Mouse (Mus musculus): ENCODE data around the gene Desi1. TPM values are rescaled to one million over a fixed set of nuclear protein-coding genes. Genes with fewer than 3 reads are reported as not detected.
A peak's percentile ranks its signal among the peaks of the same experiment; 100 is the strongest.

Desi1 gene
- polyA plus RNA-seq, 1 experiment from 2014 or later, result 14.5 TPM

- 89% methylated on average over 6 of the region's 6 CpGs for WGBS
- TF ChIP-seq EP300 (IDR thresholded peaks at IDR 0.05) (no peak), CTCF (IDR thresholded peaks at IDR 0.05) (no peak)
Observed at GRCm38 (mm10) chr15:81954716-81955115, 78.9 kb downstream of the Desi1 start.

GRCm38 (mm10) chr15:81954151-81954583, 79.5 kb downstream of the Desi1 start:
- 88% methylated on average over 9 of the region's 9 CpGs for WGBS
- no peaks in the 10 kb centered on the region for H3K36me3 ChIP-seq (ENCODE audit: insufficient read depth, low read length)
- H3K27ac ChIP-seq (ENCODE audit: low read length), result no peak overlapping the region
- no peaks in the 10 kb centered on the region for H3K9me3 ChIP-seq (ENCODE audit: low read length)
- TF ChIP-seq CTCF (IDR thresholded peaks at IDR 0.05), result no peak
- no peaks in the 10 kb centered on the region for H3K4me1 ChIP-seq (ENCODE audit: insufficient read depth, low read depth, low read length)
- DNase-seq (ENCODE audit: low spot score), result no peak
- H3K4me2 ChIP-seq (replicated peaks; ENCODE audit: low read depth, low read length), result no peak overlapping the region
- H3K4me3 ChIP-seq (ENCODE audit: low read depth, low read length), result no peak overlapping the region
- no peak overlapping the region for H3K9ac ChIP-seq (replicated peaks; ENCODE audit: low read depth)
- no peaks in the 10 kb centered on the region for H3K27me3 ChIP-seq (replicated peaks; ENCODE audit: insufficient read depth, low read length)
- ATAC-seq, result no peak

More at GRCm38 (mm10) chr15:81954716-81955115, 78.9 kb downstream of the Desi1 start:
- ATAC-seq (no peak), DNase-seq (ENCODE audit: low spot score) (no peak)
- no peaks in the 10 kb centered on the region for H3K4me1 ChIP-seq (ENCODE audit: insufficient read depth, low read depth, low read length)
- no peak overlapping the region for H3K9ac ChIP-seq (replicated peaks; ENCODE audit: low read depth)
- no peak overlapping the region for H3K4me3 ChIP-seq (ENCODE audit: low read depth, low read length)
- no peaks in the 10 kb centered on the region for H3K36me3 ChIP-seq (ENCODE audit: insufficient read depth, low read length)
- no peaks in the 10 kb centered on the region for H3K27me3 ChIP-seq (replicated peaks; ENCODE audit: insufficient read depth, low read length)
- H3K9me3 ChIP-seq (ENCODE audit: low read length), result no peaks in the 10 kb centered on the region
- H3K27ac ChIP-seq (ENCODE audit: low read length), result no peak overlapping the region
- no peak overlapping the region for H3K4me2 ChIP-seq (replicated peaks; ENCODE audit: low read depth, low read length)

DNA sequence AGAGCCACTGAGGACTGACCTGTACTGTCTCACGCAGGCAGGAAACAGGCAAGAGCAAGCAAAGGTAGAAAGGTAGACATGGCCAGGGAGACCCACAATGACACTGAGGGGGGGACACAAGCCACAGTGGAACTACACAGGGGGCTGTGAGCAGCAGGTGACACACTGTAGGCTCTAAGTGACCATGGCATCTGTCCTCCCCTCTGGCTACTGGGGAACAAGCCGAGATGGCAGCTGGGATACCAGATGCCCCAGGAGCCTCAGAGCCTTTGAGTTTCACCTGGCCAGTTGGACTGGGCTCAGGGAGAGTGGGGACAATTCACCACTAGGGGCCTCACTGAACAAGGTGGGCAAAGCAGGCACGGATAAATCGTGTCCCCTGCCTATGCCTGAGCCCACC, 81.4 kb downstream of the Desi1 start:
- WGBS, result 76% methylated on average over 4 of the region's 4 CpGs
- no peak for ATAC-seq

GRCm38 (mm10) chr15:81951159-81951558, 82.5 kb downstream of the Desi1 start:
- WGBS, result 83% methylated on average over 9 of the region's 9 CpGs
- DNase-seq (ENCODE audit: low spot score), result no peak
- Histone ChIP-seq H3K27ac (ENCODE audit: low read length) (no peak overlapping the region), H3K9me3 (ENCODE audit: low read length) (no peaks in the 10 kb centered on the region), H3K9ac (replicated peaks; ENCODE audit: low read depth) (no peak overlapping the region), H3K27me3 (replicated peaks; ENCODE audit: insufficient read depth, low read length) (no peaks in the 10 kb centered on the region), H3K4me1 (ENCODE audit: insufficient read depth, low read depth, low read length) (no peaks in the 10 kb centered on the region), H3K36me3 (ENCODE audit: insufficient read depth, low read length) (no peaks in the 10 kb centered on the region), H3K4me2 (replicated peaks; ENCODE audit: low read depth, low read length) (no peak overlapping the region), H3K4me3 (ENCODE audit: low read depth, low read length) (no peak overlapping the region)
- no peak for ATAC-seq
- no peak for TF ChIP-seq EP300 (IDR thresholded peaks at IDR 0.05)
- no peak for TF ChIP-seq CTCF (IDR thresholded peaks at IDR 0.05)

More for the DNA sequence above, 81.4 kb downstream of the Desi1 start:
- Histone ChIP-seq H3K27ac (ENCODE audit: low read length) (no peak overlapping the region), H3K4me3 (ENCODE audit: low read depth, low read length) (no peak overlapping the region), H3K9ac (replicated peaks; ENCODE audit: low read depth) (no peak overlapping the region), H3K4me2 (replicated peaks; ENCODE audit: low read depth, low read length) (no peak overlapping the region), H3K9me3 (ENCODE audit: low read length) (no peaks in the 10 kb centered on the region), H3K4me1 (ENCODE audit: insufficient read depth, low read depth, low read length) (no peaks in the 10 kb centered on the region), H3K27me3 (replicated peaks; ENCODE audit: insufficient read depth, low read length) (no peaks in the 10 kb centered on the region), H3K36me3 (ENCODE audit: insufficient read depth, low read length) (no peaks in the 10 kb centered on the region)
- DNase-seq (ENCODE audit: low spot score), result no peak
- TF ChIP-seq CTCF (IDR thresholded peaks at IDR 0.05) (peak; percentile 2; the same call in 1 of the 2 replicates), EP300 (IDR thresholded peaks at IDR 0.05) (no peak)

GRCm38 (mm10) chr15:81950716-81951115, 82.9 kb downstream of the Desi1 start:
- H3K36me3 ChIP-seq (ENCODE audit: insufficient read depth, low read length), result no peaks in the 10 kb centered on the region
- ATAC-seq (no peak), DNase-seq (ENCODE audit: low spot score) (no peak)
- H3K9me3 ChIP-seq (ENCODE audit: low read length), result no peaks in the 10 kb centered on the region
- no peaks in the 10 kb centered on the region for H3K4me1 ChIP-seq (ENCODE audit: insufficient read depth, low read depth, low read length)
- WGBS, result 69% methylated on average over 5 of the region's 5 CpGs
- H3K27me3 ChIP-seq (replicated peaks; ENCODE audit: insufficient read depth, low read length), result no peaks in the 10 kb centered on the region
- H3K4me3 ChIP-seq (ENCODE audit: low read depth, low read length), result no peak overlapping the region
- TF ChIP-seq CTCF (IDR thresholded peaks at IDR 0.05) (no peak), EP300 (IDR thresholded peaks at IDR 0.05) (no peak)
- H3K9ac ChIP-seq (replicated peaks; ENCODE audit: low read depth), result no peak overlapping the region
- H3K4me2 ChIP-seq (replicated peaks; ENCODE audit: low read depth, low read length), result no peak overlapping the region
- H3K27ac ChIP-seq (ENCODE audit: low read length), result no peak overlapping the region

DNA sequence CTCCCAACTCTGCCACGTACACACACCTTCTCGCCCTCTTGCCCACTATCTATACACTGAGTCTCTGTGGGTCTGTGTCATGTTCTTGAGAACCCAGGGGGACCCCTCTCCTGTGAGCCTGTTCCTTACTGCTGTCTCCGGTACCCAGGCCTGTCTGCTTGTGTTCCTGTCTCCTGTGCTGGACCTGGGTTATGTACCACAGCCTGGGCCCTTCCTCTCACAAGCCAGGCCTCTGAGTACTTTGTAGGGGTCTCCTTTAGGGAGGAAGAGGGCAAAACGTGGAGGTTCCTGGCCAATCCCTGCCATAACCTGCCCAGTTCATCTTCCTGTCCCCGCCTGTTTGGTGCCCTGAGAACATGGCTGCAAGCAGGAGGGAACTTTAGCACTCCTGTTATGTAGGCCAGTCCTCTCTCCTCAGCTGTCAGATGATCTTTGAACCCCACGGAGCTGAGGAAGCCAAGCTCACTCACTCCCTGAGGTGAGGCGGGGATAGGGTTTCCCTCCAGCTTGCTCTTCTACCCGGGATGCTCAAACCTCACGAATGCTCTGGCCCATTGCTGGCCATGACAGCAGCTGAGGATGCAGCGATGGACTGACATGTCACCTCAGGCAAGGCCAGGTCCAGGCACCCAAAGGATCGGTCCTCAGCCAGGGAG, 84.1 kb downstream of the Desi1 start:
- H3K27me3 ChIP-seq (replicated peaks; ENCODE audit: insufficient read depth, low read length), result no peaks in the 10 kb centered on the region
- no peak for DNase-seq (ENCODE audit: low spot score)

More for the DNA sequence above, 84.1 kb downstream of the Desi1 start:
- no peak overlapping the region for H3K27ac ChIP-seq (ENCODE audit: low read length)
- ATAC-seq, result no peak
- TF ChIP-seq EP300 (IDR thresholded peaks at IDR 0.05) (no peak), CTCF (IDR thresholded peaks at IDR 0.05) (no peak)
- no peak overlapping the region for H3K9ac ChIP-seq (replicated peaks; ENCODE audit: low read depth)
- no peaks in the 10 kb centered on the region for H3K4me1 ChIP-seq (ENCODE audit: insufficient read depth, low read depth, low read length)
- H3K36me3 ChIP-seq (ENCODE audit: insufficient read depth, low read length), result no peaks in the 10 kb centered on the region
- 70% methylated on average over 11 of the region's 11 CpGs for WGBS
- H3K4me3 ChIP-seq (ENCODE audit: low read depth, low read length), result no peak overlapping the region
- H3K9me3 ChIP-seq (ENCODE audit: low read length), result no peaks in the 10 kb centered on the region
- no peak overlapping the region for H3K4me2 ChIP-seq (replicated peaks; ENCODE audit: low read depth, low read length)
